Mouse (Mus musculus): ENCODE data around the gene Clic1.

- TF ChIP-seq CTCF (IDR thresholded peaks at IDR 0.05; ENCODE audit: low read depth, low read length) (no peak), POLR2A (IDR thresholded peaks at IDR 0.05; ENCODE audit: insufficient read depth, low read length) (no peak), EP300 (IDR thresholded peaks at IDR 0.05; ENCODE audit: insufficient read depth, low read depth, low read length) (no peak)
Observed at GRCm38 (mm10) chr17:35007387-35007991, 42.3 kb upstream of the Clic1 start.

All from ES-Bruce4 (cell line).